Mouse (Mus musculus): ENCODE measurements around the gene Nptxr.

DNA sequence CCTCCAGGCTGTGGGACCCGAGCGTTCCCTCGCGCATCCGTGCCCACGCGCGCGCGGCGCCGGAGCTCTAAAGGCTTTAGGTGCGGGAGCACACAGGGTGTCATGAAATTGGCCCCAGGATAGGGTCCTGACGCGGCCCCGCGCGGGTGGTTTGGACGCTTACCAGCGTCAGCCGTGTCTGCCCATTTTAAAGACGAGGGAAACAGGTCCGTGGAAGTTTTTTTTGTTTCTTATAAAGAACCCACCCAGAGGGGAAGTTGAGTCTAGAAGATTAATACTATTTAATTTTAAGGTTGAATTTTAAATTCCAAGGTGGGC, 61.9 kb downstream of the Nptxr start:
- TF ChIP-seq CTCF (IDR thresholded peaks at IDR 0.05; ENCODE audit: insufficient read depth, low read length): no peak
- no peak for TF ChIP-seq POLR2A (IDR thresholded peaks at IDR 0.05; ENCODE audit: borderline replicate concordance, extremely low read depth, low read depth, low read length)

Data from lung, adult 2 months (tissue).